Mouse (Mus musculus) forelimb bud, embryonic 11.5 days (tissue): ENCODE measurements at regions not wholly inside any gene's neighbourhood (a gene's known extent, or its start where the extent isn't known, plus 50 kb on each side); places are given as distances from the start of the nearest gene placed in this dataset.

Source experiments
- DNase-seq: peaks from one replicate; pipeline ENCODE4 v3.0.0-alpha.2; 2012; ENCODE audit warnings: low read depth, low spot score

DNA sequence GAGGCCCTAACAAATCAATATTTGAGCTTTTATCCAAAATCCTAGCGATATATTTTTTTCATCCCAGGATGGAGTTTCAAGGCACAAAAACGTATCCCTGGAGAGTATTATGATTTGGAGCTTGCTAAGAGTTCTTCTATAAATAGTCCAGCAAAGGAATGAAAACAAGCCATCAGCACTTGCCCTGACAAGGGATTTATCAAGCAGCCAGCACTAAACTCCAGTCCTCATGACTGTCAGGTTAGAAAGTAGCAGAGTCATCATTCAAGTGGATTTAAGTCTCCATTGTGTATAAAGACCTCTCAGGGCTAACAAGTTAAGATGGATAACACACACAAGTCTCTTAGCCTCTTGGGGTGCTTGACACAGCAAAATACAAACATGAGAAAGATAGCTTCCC is 148.6 kb upstream of the Ust start:
- DNase-seq = no peak

GRCm38 (mm10) chr10:8658934-8659294 is 140.3 kb upstream of the Ust start:
- no peak for DNase-seq

- no peak for DNase-seq
Measured at GRCm38 (mm10) chr10:8658024-8658933, 139.7 kb upstream of the Ust start.

DNA sequence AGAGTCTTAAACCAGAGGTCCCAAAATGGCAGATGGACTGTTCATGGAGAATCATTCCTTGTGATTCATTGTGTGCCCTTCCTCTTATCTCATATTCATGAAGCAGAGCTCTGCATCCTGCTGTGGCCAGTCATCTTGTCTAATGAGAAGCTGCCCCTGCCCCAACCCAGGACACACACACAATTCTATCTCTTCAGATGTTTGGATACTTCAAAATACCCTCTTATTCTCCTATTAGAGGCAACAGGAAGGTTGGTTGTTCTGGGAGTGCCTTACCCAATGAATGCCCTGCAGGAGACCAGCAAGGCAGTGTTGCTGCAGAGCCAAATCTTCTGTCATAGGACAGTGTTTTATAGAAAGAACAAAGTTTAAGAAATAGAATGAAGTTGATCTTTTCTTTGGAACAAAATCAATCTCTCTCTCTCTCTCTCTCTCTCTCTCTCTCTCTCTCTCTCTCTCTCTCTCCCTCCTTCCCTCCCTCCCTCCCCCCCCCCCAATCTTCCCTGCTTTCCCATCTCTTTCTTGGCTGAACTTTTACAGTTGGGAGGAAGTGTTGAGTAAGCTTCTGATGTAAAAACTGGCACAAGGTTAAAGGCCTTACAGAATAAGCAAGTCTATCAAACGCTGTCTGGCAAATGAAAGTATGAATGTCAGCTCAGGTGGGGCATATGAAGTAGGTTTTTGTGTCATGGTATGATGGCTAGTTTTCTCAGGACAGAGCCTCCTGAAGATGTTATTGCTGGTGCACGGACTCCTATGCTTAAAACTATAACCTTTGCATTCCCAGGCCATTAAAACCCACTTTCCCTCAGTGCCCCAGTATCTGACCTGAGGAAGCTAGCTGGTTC is 138.8 kb upstream of the Ust start:
- no peak for DNase-seq

GRCm38 (mm10) chr10:8653651-8654050 is 135.0 kb upstream of the Ust start:
- DNase-seq = no peak

DNA sequence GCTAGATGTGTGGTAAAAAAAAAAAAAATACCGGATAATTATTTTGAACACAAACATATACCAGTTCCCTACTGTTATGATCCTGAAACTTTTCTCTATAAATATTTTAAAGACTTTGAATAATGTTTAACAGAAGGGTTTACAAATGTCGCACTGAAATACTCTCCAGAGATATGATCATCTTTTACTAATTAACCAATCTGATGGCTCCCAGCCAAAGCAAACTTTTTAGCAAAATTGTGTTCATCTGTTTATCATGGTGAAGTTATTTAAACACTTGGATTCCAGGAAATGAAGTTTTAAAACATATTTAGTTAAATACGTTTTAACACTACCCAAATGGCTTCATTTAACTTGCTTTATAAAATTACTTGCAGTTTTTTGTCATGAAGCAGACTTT is 123.6 kb upstream of the Ust start:
- no peak for DNase-seq

GRCm38 (mm10) chr10:8624229-8624911 is 105.7 kb upstream of the Ust start:
- no peak for DNase-seq

DNA sequence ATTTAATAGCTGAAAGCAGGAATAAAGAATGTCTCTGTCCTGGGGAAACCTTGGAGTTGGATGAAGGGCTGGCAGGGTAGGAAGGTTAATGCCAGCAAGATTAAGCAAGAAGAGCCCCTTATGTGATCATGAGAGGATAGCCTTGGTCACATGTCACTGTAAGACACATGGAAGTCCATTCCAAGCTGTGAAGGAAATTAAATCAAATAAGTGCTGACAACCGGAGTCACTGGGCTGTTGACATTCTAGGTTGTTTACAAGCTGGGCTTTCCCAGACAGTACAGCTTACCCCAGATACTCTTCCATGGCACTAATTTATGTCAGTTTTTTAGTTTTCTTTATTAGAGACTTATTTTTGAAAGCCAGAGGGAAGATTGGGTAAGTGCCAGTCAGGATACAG is 100.1 kb upstream of the Ust start:
- DNase-seq = no peak

- peak; percentile 19 for DNase-seq
Measured at GRCm38 (mm10) chr10:8615452-8616025, 96.9 kb upstream of the Ust start.

- DNase-seq = peak; percentile 16
Measured at GRCm38 (mm10) chr10:8589871-8590533, 71.4 kb upstream of the Ust start.

DNA sequence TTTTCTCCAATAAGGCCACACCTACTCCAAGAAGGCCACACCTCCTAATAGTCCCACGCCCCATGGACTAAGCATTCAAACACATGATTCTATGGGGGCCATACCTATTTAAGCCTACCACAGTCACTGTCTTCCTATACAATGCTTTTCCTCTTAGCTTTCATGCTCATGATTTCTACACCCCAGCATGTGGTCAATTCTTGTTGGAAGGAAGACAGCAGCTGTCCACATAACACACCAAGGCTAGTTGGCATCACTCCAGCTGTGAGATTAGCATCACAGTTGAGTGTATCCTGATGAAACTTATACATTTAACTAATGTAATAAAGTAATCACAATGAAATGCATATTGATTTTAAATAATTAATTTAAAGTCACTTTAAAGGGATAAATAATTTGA is 70.5 kb upstream of the Ust start:
- DNase-seq = no peak

DNA sequence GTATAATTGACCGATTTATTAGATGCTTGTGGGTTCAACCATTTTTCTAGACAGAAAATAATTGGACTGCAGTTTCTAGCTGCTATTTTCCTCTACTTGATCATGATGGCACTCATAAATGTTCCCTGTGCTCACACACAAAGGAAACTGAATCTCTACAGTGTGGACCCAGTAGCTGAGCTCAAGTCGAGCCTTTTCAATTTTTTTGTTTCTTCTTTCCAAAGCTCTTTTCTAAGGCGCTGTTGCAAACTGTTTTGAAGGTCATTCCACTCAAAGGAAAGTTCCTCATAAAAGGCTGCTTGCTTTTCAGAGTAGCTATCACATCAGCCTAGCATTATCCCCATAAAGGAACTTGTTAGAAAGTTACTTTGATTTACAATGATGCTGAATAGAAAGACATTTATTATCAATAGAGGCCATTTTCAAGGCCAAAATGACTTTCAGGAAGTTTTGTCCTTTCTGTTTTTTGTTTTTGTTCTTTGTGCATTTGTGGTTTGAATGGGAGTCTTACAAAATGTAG is 65.8 kb upstream of the Ust start:
- DNase-seq = no peak

DNA sequence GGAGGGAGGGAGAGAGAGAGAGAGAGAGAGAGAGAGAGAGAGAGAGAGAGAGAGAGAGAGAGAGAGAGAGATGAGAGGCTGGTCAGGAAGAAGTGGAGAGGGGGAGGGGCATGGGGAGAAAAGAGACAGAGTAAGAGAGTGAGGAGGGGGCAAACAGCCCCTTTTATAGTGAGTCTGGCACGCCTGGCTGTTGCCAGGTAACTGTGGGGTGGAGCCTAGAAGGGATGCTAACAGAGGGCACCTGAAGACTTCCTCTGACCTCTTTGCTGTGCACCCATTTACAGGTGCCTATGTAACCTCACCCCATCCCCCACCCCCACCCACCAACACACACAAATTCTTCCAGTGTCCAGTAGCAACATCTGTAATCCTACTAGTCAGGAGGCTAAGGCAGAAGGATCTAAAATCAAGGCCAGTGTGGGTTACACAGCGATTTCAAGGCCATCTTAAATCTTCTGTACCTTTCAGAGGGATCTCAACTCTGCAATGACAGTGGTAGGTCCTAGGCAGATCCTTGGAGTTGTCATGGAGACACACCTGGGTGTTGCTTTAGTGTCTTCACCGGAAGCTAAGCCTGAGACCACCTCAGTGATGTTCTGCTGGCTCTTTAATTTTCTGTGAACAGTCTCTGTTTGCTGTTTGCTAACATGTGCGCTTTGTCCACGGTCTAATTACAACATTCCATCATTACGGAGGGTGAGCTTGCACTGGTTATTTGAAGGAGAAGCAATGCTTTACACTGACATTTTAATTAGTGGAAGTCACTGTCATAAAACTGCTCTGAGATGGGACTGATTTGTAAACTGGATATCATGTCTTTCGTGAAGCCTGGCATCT is 65.1 kb upstream of the Ust start:
- DNase-seq = no peak

GRCm38 (mm10) chr10:8580298-8580697 is 61.7 kb upstream of the Ust start:
- no peak for DNase-seq

GRCm38 (mm10) chr10:8577642-8578356 is 59.2 kb upstream of the Ust start:
- no peak for DNase-seq
